Comparison of ENCODE assay signal across 9 mouse cellular contexts in genomic region chr15:85580483-85580882, GRCm38 (mm10). TPM values are rescaled to one million over a fixed set of nuclear protein-coding genes. Genes with fewer than 3 reads are reported as not detected.
DNase-seq lines count a peak whose midpoint lies in the region; ATAC-seq lines count a peak whose summit lies in the region.
"Had no signal": no experiment of that assay in that cellular context is flagged by ENCODE, and none has a peak within 500 bp of the region (broad histone marks: within the 10 kb centered on the region; RNA-seq: fewer than 3 reads in every experiment).

No protein-coding gene starts in this region.

- no peak for ATAC-seq in heart, embryonic 13.5 days (ENCODE audit: extremely low read depth, insufficient number of reproducible peaks, low FRiP score, low TSS enrichment)
- ATAC-seq in forebrain, embryonic 15.5 days (replicated peaks): no peak
- no peak for ATAC-seq in liver, embryonic 12.5 days
- ATAC-seq in neural tube, embryonic 14.5 days (ENCODE audit: low read depth): no peak

- H3K9me3 ChIP-seq in heart, embryonic 13.5 days: no peaks in the 10 kb centered on the region
- H3K9me3 ChIP-seq in forebrain, embryonic 15.5 days: no peaks in the 10 kb centered on the region
- H3K9me3 ChIP-seq in liver, embryonic 12.5 days (replicated peaks): no peaks in the 10 kb centered on the region
- no peaks in the 10 kb centered on the region for H3K9me3 ChIP-seq in neural tube, embryonic 14.5 days (ENCODE audit: control insufficient read depth, low read length)

- H3K4me2 ChIP-seq in heart, embryonic 13.5 days: peak overlapping the region; percentile 95
- peak overlapping the region; percentile 95 for H3K4me2 ChIP-seq in forebrain, embryonic 15.5 days (replicated peaks)
- peak overlapping the region; percentile 63 for H3K4me2 ChIP-seq in liver, embryonic 12.5 days
- peak overlapping the region; percentile 100 for H3K4me2 ChIP-seq in neural tube, embryonic 14.5 days (ENCODE audit: low read depth, low read length)

- H3K9ac ChIP-seq in heart, embryonic 13.5 days: peak overlapping the region; percentile 54
- peak overlapping the region; percentile 69 for H3K9ac ChIP-seq in forebrain, embryonic 15.5 days (replicated peaks)
- no peak overlapping the region for H3K9ac ChIP-seq in liver, embryonic 12.5 days
- H3K9ac ChIP-seq in neural tube, embryonic 14.5 days (replicated peaks; ENCODE audit: low read depth, low read length): peak overlapping the region; percentile 67

- peaks cover 49% of the 10 kb centered on the region for H3K4me1 ChIP-seq in heart, embryonic 13.5 days
- peaks cover 67% of the 10 kb centered on the region for H3K4me1 ChIP-seq in forebrain, embryonic 15.5 days
- H3K4me1 ChIP-seq in liver, embryonic 12.5 days: peaks cover 9% of the 10 kb centered on the region; the same call in 1 of the 2 replicates
- peaks cover 35% of the 10 kb centered on the region for H3K4me1 ChIP-seq in neural tube, embryonic 14.5 days (ENCODE audit: control insufficient read depth, insufficient read depth, low read length)

- 1% methylated on average over 37 of the region's 47 CpGs for WGBS in heart, embryonic 13.5 days
- WGBS in forebrain, embryonic 15.5 days: under 1% methylated on average over 46 of the region's 47 CpGs
- WGBS in liver, embryonic 12.5 days (ENCODE audit: insufficient replicate concordance): 3% methylated on average over 47 of the region's 47 CpGs
- WGBS in neural tube, embryonic 14.5 days: under 1% methylated on average over 26 of the region's 47 CpGs

- no peak overlapping the region for H3K27ac ChIP-seq in heart, embryonic 13.5 days (replicated peaks)
- H3K27ac ChIP-seq in forebrain, embryonic 15.5 days (replicated peaks): peak overlapping the region; percentile 76
- no peak overlapping the region for H3K27ac ChIP-seq in liver, embryonic 12.5 days
- peak overlapping the region; percentile 60 for H3K27ac ChIP-seq in neural tube, embryonic 14.5 days (ENCODE audit: low read depth, low read length)

- H3K36me3 ChIP-seq in heart, embryonic 13.5 days: no peaks in the 10 kb centered on the region
- no peaks in the 10 kb centered on the region for H3K36me3 ChIP-seq in forebrain, embryonic 15.5 days
- H3K36me3 ChIP-seq in liver, embryonic 12.5 days: no peaks in the 10 kb centered on the region
- H3K36me3 ChIP-seq in neural tube, embryonic 14.5 days (ENCODE audit: control insufficient read depth, insufficient read depth, low read length): no peaks in the 10 kb centered on the region

- peak overlapping the region; percentile 61 for H3K4me3 ChIP-seq in heart, embryonic 13.5 days
- peak overlapping the region; percentile 65 for H3K4me3 ChIP-seq in forebrain, embryonic 15.5 days
- peak overlapping the region; percentile 45 for H3K4me3 ChIP-seq in liver, embryonic 12.5 days
- peak overlapping the region; percentile 64 for H3K4me3 ChIP-seq in neural tube, embryonic 14.5 days (ENCODE audit: low read depth, low read length)

- intact Hi-C loops in heart, postnatal 14 days (cut with DNase I): loop anchor here (5.0 kb wide), 2 partner anchors 198 to 428 kb away; no protein-coding TSS in a partner anchor

- DNase-seq in heart, postnatal 14 days: no peak
- no peak for DNase-seq in right cerebral cortex, postnatal 4 days
- no peak for DNase-seq in layer of hippocampus, adult 8-10 months (ENCODE audit: low spot score in 2 of 2)
- no peak for DNase-seq in left cerebral cortex, adult 8-10 months (ENCODE audit: low spot score in 2 of 2)

- H3K27me3 ChIP-seq in heart, embryonic 13.5 days (replicated peaks): peaks cover 100% of the 10 kb centered on the region
- H3K27me3 ChIP-seq in forebrain, embryonic 15.5 days: peaks cover 27% of the 10 kb centered on the region
- H3K27me3 ChIP-seq in liver, embryonic 12.5 days (replicated peaks): peaks cover 98% of the 10 kb centered on the region
- peaks cover 30% of the 10 kb centered on the region for H3K27me3 ChIP-seq in neural tube, embryonic 14.5 days (ENCODE audit: control insufficient read depth, insufficient read depth, low read length)

RNA-seq across cellular contexts. Expression of gene Wnt7b, which starts 1.8 kb away (rescaled TPM):
- polyA plus RNA-seq in heart, embryonic 13.5 days (2015; fragmentation: Nextera tagmentation; extraction: Ambion mirVana): 3.5 and 4.6 TPM in 2 replicates
- total RNA-seq in heart, postnatal 14 days (2021): under 1 TPM; 0.20 to 0.88 TPM
- 132 and 133 TPM in 2 replicates for polyA plus RNA-seq in forebrain, embryonic 15.5 days (2015; fragmentation: Nextera tagmentation; extraction: Ambion mirVana)
- 0.38 and 0.56 TPM in 2 replicates for polyA plus RNA-seq in liver, embryonic 12.5 days (2016; fragmentation: Nextera tagmentation; extraction: Ambion mirVana)
- polyA plus RNA-seq in neural tube, embryonic 14.5 days (2014; fragmentation: Nextera tagmentation; extraction: Ambion mirVana): 17.3 and 25.0 TPM in 2 replicates
- 10 to 100 TPM; 45.9 to 52.4 (median 49.1) TPM for total RNA-seq in layer of hippocampus, adult 8-10 months (2022)
- total RNA-seq in left cerebral cortex, adult 8-10 months (2022): 10 to 100 TPM; 30.9 to 37.9 (median 35.1) TPM
- polyA plus RNA-seq: small intestine, adult 2 months had no signal

Comparison
In these comparisons a context has a peak if more than half of its experiments do, and no peak if none do; other contexts are left out.
1. H3K27ac ChIP-seq: peak in forebrain, embryonic 15.5 days (single experiment) and neural tube, embryonic 14.5 days (single experiment); none in heart, embryonic 13.5 days (single experiment) and liver, embryonic 12.5 days (single experiment).
2. Peak in every context shown above with its lines, with median percentiles within 50 percentile points of each other: H3K4me2 ChIP-seq and H3K4me3 ChIP-seq.